Mouse (Mus musculus): Measurements from ENCODE around the gene Lypd3.
"Not testable (repeated sequence)": the region's sequence is repeated elsewhere in the genome, so short reads cannot be mapped to it uniquely, and the experiment has no call there.

Gene Lypd3

DNA sequence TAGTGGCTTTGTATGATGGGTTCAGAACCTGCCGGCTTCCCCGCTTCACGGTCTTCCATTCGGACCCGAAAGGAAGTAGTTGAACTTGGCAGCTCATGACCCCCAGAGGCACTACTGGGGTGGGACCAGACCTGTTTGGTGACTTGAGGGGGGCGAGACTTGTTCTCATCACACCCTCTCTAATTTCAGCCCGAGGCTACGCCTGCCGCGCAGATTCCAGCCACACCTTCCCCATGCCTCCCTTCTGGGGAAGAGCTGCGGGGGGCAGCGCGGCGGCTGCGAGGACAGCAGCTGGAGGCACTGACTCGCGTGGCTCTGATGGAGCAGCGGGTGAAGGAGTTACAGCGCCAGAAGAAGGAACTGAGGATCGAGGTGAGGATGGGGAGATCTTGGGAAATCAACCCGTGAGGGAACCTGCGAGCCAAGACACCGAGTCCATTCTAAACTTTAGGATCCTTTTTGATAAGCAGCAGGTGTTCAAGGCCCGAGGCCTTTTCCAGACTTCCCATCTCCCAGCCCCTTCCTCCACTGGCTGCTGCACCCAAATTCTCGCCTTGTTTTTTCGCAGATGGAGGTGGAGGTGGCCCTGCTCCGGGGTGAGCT, 23.9 kb upstream of the Lypd3 start:
- no peak for DNase-seq (ENCODE audit: low spot score)

DNA sequence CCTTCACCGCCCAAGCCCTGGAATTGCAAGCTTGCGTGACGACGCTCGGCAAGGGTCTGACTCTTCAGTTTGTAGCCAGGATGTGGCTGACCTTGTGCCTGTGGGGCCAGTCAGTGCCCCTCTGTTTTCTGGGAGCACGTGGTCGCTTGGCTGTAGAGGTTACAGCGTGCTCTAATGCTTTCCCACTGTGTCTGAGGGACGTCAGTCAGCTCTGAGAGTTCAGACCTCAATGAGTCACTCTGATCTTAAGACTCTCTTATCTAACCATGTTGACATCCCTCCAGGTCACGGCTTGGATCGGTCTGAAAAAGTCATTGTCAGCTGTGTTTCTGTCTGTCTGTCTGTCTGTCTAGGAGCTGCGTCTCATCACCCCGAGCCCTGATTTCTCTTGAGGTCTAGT, 21.5 kb upstream of the Lypd3 start:
- no peak for DNase-seq (ENCODE audit: low spot score)

DNA sequence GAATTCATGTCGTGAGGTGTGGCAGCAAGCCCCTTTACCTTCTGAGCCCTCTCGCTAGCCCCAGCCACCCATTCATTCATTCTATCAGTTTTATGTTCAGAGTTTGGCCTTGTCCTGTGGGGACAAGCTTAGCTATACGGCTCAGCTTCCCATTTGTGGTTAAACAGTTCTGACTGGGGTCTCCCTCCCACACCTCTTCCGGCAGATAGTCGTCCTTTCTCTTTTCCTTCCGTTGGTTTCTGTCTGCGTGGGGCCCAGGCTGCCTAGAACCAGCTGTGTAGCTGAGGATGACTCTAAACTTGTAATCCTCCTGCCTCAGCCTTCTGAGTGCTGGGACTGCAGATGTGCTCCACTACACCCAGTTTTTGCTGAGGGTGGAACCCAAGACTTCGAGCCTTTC, 18.6 kb upstream of the Lypd3 start:
- no peak for DNase-seq (ENCODE audit: low spot score)

- not testable (repeated sequence) for DNase-seq (ENCODE audit: low spot score)
Observed at GRCm38 (mm10) chr7:24618374-24618773, 18.0 kb upstream of the Lypd3 start.

DNA sequence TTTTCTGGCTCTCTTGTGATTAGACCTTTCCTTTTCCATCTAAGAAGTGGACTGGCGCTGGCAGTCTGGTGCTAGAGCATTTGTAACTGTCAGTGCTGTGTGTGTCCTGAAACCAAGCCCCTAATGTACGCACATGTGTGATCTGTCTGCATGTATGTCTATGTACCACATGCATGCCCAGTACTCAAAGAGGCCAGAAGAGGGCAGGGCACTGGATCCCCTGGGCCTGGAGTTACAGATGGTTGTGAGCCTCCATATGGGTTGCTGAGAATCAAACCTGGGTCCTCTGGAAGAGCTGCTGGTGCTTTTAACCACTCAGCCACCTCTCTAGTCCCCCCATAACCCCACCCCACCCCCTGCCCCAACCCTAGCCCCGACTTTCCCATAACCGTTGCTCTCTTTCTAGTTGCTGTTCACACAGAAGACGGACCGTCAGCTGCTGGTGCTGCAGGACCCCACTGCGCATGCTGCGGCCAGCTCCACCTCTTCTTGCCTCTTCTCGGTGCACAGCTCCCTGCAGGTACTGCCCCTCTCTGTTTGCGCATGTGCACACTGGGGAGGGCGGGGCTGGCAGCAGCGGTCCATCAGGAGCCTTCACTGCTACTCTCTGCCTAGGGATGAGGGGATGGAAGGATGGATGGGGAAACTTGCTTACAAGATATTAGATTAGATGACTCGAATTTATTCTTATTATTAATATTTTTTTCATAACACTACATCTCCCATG, 16.5 kb upstream of the Lypd3 start:
- no peak for DNase-seq (ENCODE audit: low spot score)

GRCm38 (mm10) chr7:24621193-24621592, 15.2 kb upstream of the Lypd3 start:
- no peak for DNase-seq (ENCODE audit: low spot score)

- DNase-seq (ENCODE audit: low spot score) = no peak
Observed at GRCm38 (mm10) chr7:24622967-24623366, 13.4 kb upstream of the Lypd3 start.

DNA sequence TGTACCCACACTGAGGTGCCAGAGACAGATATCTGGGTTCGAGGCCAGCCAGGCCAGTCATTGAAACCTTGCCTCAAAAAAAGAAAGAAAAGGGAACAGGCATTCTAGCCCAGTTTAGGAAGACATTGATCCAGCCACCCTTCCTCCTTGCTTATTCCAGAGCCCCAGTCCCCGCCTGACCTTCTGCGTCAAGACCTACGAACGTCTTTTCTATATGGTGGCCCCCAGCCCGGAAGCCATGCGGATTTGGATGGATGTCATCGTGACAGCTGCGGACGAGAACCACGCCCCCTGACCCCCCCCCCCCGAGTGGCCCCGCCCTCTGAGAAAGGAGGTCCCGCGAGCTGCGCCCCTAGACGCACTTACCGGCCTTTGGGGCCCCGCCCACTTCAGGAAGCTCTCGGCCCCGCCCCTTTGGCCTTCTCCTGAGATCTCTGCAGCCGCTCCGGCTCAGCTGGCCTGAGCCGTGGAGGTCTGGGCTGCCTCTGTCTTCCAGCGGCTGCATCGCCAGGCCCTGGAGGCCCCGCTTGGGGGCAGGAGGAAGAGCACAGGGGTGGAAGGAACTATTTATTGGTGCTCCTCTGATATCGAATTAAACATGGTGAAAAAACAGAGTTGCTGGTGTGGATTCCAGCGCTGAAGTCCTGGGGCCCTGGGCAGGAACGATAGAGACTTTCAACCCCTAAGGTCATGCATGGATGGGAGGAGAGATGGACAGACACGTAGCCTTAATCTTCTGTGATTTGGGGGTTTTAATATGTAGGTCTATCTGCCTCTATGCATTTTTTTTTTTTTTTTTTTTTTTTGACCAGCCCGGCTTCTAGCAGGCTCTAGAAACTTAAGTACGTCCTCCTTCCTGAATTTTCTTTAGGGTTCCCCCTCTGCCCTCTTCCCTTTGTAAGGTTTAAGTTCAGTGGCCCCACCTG, 7.4 kb upstream of the Lypd3 start:
- peak; percentile 69 for DNase-seq (ENCODE audit: low spot score)

GRCm38 (mm10) chr7:24629672-24630071, 6.7 kb upstream of the Lypd3 start:
- DNase-seq (ENCODE audit: low spot score) = no peak

DNA sequence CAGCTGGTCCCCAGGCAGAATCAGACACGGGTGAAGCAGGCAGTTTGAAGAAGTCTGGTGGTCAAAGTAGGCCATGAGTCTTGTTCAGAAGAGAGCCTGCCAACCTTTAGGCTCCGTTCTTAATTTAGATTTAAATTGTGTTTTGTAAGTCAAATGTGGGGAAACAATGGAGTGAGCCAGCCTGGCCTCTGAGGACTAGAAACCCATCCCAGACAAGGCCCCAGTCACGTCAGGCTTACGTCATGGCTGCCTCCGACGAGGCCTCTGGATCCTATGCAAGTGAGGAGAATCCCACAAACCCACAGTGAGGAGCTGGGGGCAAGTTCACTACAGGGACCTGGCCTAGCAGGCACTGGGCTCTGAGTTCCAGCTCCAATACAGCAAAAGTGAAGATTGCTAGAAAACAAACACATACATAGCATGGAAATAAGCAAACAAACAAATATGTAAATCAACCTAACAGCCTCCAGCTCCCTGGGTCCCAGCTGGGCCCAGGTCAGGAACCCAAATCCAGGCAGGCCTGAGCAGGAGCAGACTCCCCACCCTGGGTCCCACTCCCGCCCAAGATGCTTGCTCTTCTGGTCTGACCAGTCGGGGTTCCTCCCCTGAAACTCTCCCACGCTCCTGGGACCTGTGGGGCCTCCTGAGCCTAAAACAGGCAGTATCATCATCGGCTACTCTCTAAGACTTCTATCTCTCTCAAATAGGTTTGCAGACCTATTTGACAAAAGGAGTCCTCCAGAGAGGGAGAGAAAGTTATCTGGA, 6.1 kb upstream of the Lypd3 start:
- no peak for DNase-seq (ENCODE audit: low spot score)

DNA sequence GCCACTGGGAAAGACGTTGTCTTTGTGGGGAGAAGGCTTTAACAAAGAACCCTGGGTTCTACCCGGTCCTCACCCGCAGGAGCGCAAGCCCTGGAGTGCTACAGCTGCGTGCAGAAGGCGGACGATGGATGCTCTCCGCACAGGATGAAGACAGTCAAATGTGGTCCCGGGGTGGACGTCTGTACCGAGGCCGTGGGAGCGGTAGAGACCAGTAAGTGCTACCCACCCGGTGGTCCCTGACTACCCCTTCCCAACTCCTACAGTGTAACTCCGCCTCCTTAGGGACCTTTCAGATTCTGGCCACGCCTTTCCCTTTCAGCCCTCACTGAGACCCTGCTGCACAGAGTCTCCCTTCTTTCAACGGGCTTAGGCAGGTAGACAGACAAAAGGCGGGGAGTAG, 696 bp downstream of the Lypd3 start:
- DNase-seq (ENCODE audit: low spot score) = no peak

- DNase-seq (ENCODE audit: low spot score) = no peak
Observed at GRCm38 (mm10) chr7:24638026-24638856, 1.9 kb downstream of the Lypd3 start.

GRCm38 (mm10) chr7:24640450-24640849, 4.1 kb downstream of the Lypd3 start:
- no peak for DNase-seq (ENCODE audit: low spot score)

GRCm38 (mm10) chr7:24642491-24642890, 6.1 kb downstream of the Lypd3 start:
- DNase-seq (ENCODE audit: low spot score) = peak; percentile 60

DNA sequence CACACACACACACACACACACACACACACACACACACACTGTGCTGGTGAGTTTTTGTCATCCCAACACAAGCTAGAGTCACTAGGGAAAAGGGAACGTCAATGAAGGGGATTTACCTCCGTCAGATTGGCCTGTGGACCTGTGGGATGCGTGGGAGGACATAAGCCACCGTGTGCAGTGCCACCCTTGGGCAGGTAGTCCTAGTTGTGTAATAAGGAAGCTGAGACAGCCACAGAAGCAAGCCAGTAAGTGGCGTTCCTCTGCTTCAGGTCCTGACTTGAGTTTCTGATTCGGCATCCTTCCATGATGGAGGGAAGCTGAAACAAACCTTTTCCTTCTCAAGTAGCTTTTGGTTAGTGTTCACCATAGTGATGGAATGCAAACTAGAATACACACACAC, 8.1 kb downstream of the Lypd3 start:
- no peak for DNase-seq (ENCODE audit: low spot score)

DNA sequence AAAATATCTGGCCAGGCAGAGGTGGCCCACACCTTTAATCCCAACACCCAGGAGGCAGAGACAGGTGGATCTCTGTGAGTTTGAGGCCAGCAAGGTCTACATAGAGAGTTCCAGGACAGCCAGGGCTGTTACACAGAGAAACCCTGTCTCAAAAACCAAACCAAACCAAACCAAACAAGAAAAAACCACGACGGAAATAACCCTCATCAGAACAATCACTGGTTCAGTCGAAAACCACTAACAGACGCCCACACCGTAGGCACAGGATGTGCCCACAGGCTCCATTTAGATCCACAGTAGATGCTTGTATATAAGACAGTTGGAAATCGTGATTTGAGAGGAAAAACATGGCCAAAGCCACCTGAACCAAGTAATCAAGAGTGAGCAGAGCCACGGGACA, 8.6 kb downstream of the Lypd3 start:
- DNase-seq (ENCODE audit: low spot score) = no peak

DNA sequence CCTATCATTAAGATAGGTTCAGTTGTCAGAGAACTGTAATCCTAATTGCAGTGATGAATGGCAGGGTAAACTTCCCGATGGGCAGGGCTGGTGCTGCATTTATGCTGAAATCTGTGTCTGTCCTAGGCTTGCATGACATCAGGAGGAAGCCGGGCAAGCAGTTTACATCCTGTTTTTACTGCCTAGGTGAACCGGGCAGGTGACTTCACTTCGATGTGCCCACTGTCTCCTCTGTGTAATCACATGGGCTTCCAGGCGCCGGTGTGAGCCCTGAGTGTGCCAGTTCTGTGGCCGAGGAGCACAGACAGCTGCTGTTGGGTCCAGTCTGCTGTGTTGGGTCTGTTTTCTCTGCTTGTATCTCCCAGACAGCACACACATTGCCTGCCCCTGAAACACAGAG, 10.1 kb downstream of the Lypd3 start:
- DNase-seq (ENCODE audit: low spot score) = no peak

DNA sequence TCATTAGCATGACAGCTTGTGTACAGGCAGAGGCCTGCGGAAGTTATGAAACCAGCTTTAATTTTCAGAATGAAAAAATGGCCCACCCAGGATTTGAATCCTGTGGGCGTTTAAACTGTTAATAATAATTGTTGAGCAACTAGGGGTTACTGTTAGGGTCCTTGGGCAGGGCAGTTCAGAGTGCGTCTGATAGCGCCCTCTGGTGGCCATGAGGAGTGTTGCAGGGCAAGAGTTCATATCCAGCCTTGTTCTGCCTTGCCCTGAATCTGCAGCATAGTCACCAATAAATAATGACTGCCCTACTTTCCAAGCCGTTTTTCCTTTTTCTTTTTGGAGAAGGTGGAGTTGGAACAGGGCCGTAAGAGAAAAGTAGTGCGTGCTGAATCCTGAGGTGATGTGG, 17.3 kb downstream of the Lypd3 start:
- DNase-seq (ENCODE audit: low spot score) = peak; percentile 59

DNA sequence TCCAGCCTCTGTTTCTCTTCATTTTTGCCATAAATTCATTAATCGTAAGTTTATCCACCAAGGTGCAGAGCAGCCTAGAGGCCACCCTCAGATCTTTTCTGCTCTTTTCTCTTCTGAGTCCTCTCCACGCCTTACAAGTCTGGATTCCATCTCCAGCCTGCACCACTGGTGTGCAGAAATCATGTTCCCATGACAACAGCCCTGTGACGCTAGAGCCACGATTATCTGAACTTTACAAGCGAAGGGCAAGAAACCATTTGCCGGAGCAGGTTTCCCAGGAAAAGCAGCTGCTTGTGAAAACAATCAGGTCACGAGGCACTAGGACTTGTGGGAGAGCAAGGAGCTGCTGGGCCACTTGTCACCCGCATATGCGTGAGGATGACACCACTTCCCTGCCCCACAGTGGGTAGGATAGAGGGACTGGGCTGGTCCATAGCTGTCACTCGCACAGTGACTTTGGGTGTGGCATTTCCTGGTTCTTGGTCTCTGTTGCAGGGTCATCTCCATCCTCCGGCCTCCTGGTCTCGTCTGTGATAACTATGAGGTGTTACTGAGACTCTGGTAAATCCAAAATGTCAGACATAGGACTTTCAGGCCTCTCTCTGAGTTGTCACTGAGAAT, 23.5 kb downstream of the Lypd3 start:
- DNase-seq (ENCODE audit: low spot score) = peak; percentile 11

DNA sequence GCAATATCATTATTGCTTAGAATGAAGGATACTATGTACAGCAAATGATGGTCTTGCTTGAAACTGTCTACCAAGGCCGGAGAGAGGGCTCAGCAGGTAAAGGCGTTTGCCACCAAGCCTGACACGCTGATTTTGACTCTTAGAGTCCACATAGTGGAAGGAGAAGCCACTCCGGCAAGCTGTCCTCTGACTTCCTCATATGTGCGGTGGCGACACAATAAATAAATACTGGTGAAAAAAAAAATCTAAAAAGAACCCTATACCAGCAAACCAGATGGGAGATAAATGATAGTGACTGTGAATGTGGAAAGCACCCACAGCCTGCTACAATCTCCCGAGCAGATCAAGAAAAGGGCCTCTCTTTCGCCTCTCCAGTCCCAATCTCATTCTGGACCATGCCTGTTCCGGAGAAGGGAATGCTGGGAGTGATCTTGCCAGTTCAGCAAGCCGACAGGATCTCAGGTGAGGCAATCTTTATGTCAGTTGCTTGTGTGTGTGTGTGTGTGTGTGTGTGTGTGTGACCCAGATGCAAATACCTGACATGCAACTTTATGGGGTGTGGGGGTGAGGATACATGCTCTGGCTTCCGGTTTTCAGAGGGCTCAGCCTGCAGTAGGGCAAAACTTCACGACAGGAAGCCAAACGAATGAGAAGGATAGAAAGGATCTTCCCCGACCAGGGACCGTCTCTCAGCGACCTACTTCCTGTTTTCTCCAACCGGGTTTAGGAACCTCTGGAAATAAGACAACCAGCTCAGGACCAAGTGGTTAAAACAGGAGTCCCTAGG, 25.0 kb downstream of the Lypd3 start:
- no peak for DNase-seq (ENCODE audit: low spot score)
